Mouse (Mus musculus) thymus, adult 2 months (tissue): ENCODE results near the gene Ulk2.

ENCODE experiments used
- CTCF ChIP-seq: fragments of 200-500 bp; IDR thresholded peaks from 2 replicates; pipeline ENCODE4 v1.5.1; 2012; ENCODE audit warnings: mild to moderate bottlenecking, control low read depth, low read length, moderate library complexity, borderline replicate concordance; ENCODE audit not compliant: control insufficient read depth, poor library complexity, insufficient read depth; ENCODE audit errors: extremely low read depth
- POLR2A ChIP-seq: fragments of 200-500 bp; IDR thresholded peaks from 2 replicates; pipeline ENCODE4 v1.6.1; 2012; ENCODE audit warnings: mild to moderate bottlenecking, low read length, control low read depth, moderate library complexity; ENCODE audit not compliant: control insufficient read depth, poor library complexity, insufficient read depth; ENCODE audit errors: extremely low read depth

DNA sequence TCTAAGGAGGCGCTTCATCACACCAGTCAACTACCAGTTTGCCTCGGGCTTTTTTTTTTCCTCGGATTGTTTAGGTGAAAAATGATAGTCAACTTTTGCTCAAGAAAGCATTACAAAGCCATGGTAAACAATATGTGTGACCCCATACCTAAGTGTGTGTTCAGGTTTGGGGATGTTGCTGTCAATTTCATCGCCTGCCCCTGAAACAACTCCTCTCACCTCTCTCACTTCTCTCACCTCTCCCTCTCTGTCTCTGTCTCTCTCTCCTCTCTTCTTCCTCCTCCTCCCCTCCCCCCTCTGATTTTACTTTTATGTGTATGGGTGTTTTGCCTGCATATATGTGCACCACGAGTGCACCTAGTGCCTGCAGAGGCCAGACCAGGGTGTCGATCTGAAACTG lies 666 bp upstream of the Ulk2 start:
- no peak for TF ChIP-seq POLR2A
- no peak for TF ChIP-seq CTCF
